Mouse (Mus musculus): ENCODE results near the gene Oit3. TPM values are rescaled to one million over a fixed set of nuclear protein-coding genes. Genes with fewer than 3 reads are reported as not detected.
"Not testable (repeated sequence)": the region's sequence is repeated elsewhere in the genome, so short reads cannot be mapped to it uniquely, and the experiment has no call there.

Oit3 gene
- polyA plus RNA-seq, 1 experiment from 2014 or later: 26.8 TPM

DNA sequence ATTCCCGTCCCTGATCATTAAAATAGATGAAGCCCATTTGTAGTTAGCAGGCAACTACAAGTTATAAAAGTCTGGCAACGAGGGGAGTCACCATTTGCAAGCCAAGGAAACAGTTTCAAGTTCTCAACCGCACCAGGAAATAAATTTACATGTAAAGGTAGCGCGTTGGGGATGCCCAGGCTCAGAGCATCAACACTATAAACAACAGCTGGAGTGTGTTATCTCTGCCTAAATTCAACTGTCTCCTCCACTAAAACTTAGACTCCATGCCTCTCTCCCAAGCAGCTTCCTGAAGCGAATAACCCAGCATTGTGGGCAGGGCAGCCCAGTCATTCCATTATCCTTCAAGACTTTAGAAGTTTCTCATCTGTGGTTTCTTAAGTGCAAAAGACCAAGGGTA is 33.1 kb downstream of the Oit3 start:
- DNase-seq (no peak), ATAC-seq (no peak)
- Histone ChIP-seq H3K9me3 (ENCODE audit: low read length) (no peaks in the 10 kb centered on the region), H3K9ac (replicated peaks) (no peak overlapping the region), H3K36me3 (replicated peaks; ENCODE audit: insufficient read depth, low read length) (no peaks in the 10 kb centered on the region), H3K4me3 (ENCODE audit: low read depth, low read length) (no peak overlapping the region), H3K27ac (ENCODE audit: low read depth) (no peak overlapping the region), H3K27me3 (ENCODE audit: insufficient read depth, low read length) (no peaks in the 10 kb centered on the region), H3K4me1 (ENCODE audit: insufficient read depth) (peaks cover 7% of the 10 kb centered on the region; the same call in 1 of the 2 replicates), H3K4me2 (ENCODE audit: low read depth, low read length) (no peak overlapping the region)
- WGBS (ENCODE audit: insufficient replicate concordance): 48% methylated on average over 6 of the region's 6 CpGs
- TF ChIP-seq EP300 (IDR thresholded peaks at IDR 0.05; ENCODE audit: low read depth) (no peak), CTCF (IDR thresholded peaks at IDR 0.05; ENCODE audit: low read depth) (no peak)

DNA sequence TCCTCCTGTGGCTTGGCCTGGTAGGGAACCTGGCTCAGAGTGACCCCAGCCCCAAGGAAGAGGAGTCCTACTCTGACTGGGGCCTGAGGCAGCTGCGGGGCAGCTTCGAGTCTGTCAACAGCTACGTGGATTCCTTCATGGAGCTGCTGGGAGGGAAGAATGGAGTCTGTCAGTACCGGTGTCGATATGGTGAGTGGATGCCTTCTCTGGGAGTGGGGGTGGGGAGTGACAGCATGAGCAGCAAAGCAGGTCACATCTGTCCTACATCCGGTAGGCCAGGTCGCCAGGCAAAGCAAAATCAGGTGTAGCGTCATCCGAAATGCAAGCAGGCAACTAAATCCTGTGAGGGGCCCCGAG is 37.8 kb downstream of the Oit3 start:
- TF ChIP-seq CTCF (IDR thresholded peaks at IDR 0.05; ENCODE audit: low read depth): no peak
- TF ChIP-seq EP300 (IDR thresholded peaks at IDR 0.05; ENCODE audit: low read depth): no peak
- peak; percentile 50 for DNase-seq
- peak overlapping the region; percentile 93 for H3K27ac ChIP-seq (ENCODE audit: low read depth)
- WGBS (ENCODE audit: insufficient replicate concordance): 58% methylated on average over 10 of the region's 10 CpGs
- no peaks in the 10 kb centered on the region for H3K27me3 ChIP-seq (ENCODE audit: insufficient read depth, low read length)
- peaks cover 10% of the 10 kb centered on the region; the same call in 1 of the 2 replicates for H3K4me1 ChIP-seq (ENCODE audit: insufficient read depth)
- peak; percentile 88 for ATAC-seq
- H3K36me3 ChIP-seq (replicated peaks; ENCODE audit: insufficient read depth, low read length): no peaks in the 10 kb centered on the region
- no peaks in the 10 kb centered on the region for H3K9me3 ChIP-seq (ENCODE audit: low read length)
- H3K9ac ChIP-seq (replicated peaks): peak overlapping the region; percentile 69
- peak overlapping the region; percentile 52 for H3K4me3 ChIP-seq (ENCODE audit: low read depth, low read length)
- peak overlapping the region; percentile 64 for H3K4me2 ChIP-seq (ENCODE audit: low read depth, low read length)

DNA sequence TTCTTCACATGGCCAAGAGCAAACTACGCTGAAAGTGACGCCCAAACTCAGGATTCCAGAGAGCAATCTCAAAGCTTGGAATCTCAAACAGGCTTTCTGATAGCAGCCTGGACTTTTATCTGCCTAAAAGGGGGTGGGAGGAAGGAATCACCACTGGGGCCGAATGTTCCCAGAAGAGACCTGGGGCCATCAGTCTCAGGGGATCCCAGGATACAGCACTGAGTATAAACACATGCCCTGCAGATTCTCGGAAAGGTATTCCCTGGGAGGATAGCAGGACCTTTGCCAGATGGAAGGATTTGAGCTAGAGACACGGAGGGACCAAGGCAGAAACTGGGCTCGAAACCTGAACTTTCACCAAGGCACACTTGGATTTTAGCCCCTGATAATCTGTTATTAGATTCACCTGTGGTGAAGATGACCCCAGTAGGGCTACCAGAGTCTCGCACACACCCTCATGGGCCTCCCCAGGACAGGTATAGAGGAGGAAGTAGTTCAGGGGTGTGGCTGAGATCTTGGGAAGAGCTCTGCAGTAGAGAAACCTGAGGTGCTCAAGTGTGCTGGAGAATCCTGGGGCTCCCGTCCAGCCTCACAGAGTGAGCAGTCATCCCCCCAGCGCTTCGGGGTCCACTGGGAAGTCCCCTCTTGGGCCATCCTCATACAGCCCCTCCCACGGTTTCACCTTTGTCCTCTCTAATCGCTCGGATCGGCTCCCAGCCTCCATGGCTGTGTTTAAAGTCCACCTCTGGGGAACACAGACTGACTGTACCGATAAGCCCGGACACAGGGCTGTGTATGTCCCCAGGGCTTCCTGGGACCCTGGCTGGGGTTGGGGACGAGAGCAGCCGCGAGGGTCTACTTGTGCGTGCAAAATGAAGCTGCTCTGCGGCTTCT is 38.4 kb downstream of the Oit3 start, which contains the start of gene Pla2g12b:
TSS of gene Pla2g12b (plus strand) at position 762 of the 894 bp plus-strand sequence.
- TF ChIP-seq EP300 (IDR thresholded peaks at IDR 0.05; ENCODE audit: low read depth) (no peak), CTCF (IDR thresholded peaks at IDR 0.05; ENCODE audit: low read depth) (no peak)
- peak within 1 kb of the TSS; percentile 69 for H3K9ac ChIP-seq (replicated peaks)
- no peaks in the 10 kb centered on the region for H3K36me3 ChIP-seq (replicated peaks; ENCODE audit: insufficient read depth, low read length)
- no peaks in the 10 kb centered on the region for H3K27me3 ChIP-seq (ENCODE audit: insufficient read depth, low read length)
- H3K4me1 ChIP-seq (ENCODE audit: insufficient read depth): peaks cover 10% of the 10 kb centered on the region; the same call in 1 of the 2 replicates
- 47% methylated on average over 21 of the region's 21 CpGs for WGBS (ENCODE audit: insufficient replicate concordance)
- peak within 1 kb of the TSS; percentile 52 for H3K4me3 ChIP-seq (ENCODE audit: low read depth, low read length)
- peak within 1 kb of the TSS; percentile 64 for H3K4me2 ChIP-seq (ENCODE audit: low read depth, low read length)
- DNase-seq (peak; percentile 52), ATAC-seq (peak; percentile 95)
- H3K27ac ChIP-seq (ENCODE audit: low read depth): peak within 1 kb of the TSS; percentile 93
- no peaks in the 10 kb centered on the region for H3K9me3 ChIP-seq (ENCODE audit: low read length)

DNA sequence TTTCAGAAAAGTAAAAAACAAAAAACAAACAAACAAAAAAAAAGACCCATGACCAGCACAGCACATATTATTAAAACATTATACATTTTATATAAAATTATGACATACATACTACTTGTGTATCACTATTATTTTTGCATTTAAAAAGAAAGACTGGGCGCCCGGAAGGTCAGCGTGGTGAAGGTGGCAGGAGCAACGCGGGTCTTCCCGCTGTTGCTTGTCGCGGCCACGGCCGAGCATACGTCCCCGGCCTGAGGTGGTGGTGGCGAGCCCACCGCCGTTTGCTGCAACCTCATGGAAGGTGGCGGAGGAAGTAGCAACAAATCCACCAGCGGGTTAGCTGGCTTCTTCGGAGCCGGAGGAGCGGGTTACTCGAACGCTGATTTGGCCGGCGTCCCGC is 46.1 kb downstream of the Oit3 start, which contains the start of gene Gm10273:
TSS of gene Gm10273 (plus strand) at position 172 of the 400 bp plus-strand sequence.
- 95% methylated on average over 10 of the region's 25 CpGs for WGBS (ENCODE audit: insufficient replicate concordance)
- not testable (repeated sequence) for H3K9ac ChIP-seq (replicated peaks); ATAC-seq; H3K4me2 ChIP-seq (ENCODE audit: low read depth, low read length); H3K4me3 ChIP-seq (ENCODE audit: low read depth, low read length); DNase-seq; H3K4me1 ChIP-seq (ENCODE audit: insufficient read depth); H3K27ac ChIP-seq (ENCODE audit: low read depth); H3K9me3 ChIP-seq (ENCODE audit: low read length); H3K27me3 ChIP-seq (ENCODE audit: insufficient read depth, low read length); H3K36me3 ChIP-seq (replicated peaks; ENCODE audit: insufficient read depth, low read length)

DNA sequence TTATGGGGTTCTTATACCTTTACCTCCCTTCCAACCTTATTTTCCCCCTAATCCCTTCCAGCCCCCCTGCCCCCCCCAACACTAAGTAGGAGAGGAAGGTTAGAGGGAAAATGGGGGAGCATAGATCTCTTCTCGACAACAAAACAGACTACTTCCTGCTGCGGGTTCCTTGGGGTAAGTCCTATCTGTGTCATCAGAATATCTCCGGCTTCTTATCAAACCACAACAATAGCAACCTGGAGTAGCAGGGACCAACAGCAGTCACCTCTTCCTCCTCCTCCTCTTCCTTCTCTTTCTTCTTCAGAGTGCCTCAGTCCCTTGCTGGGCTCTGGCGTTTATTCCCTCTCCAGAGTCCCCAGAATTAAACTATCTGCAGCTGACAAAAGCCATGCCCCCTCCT is 49.7 kb downstream of the Oit3 start:
- Histone ChIP-seq H3K4me3 (ENCODE audit: low read depth, low read length) (no peak overlapping the region), H3K9me3 (ENCODE audit: low read length) (0 out of 2 replicates have a peak, but pooled peaks cover 2% of the 10 kb centered on the region), H3K36me3 (replicated peaks; ENCODE audit: insufficient read depth, low read length) (no peaks in the 10 kb centered on the region), H3K4me1 (ENCODE audit: insufficient read depth) (no peaks in the 10 kb centered on the region), H3K4me2 (ENCODE audit: low read depth, low read length) (no peak overlapping the region), H3K9ac (replicated peaks) (no peak overlapping the region), H3K27me3 (ENCODE audit: insufficient read depth, low read length) (no peaks in the 10 kb centered on the region), H3K27ac (ENCODE audit: low read depth) (no peak overlapping the region)
- no peak for ATAC-seq
- TF ChIP-seq EP300 (IDR thresholded peaks at IDR 0.05; ENCODE audit: low read depth) (no peak), CTCF (IDR thresholded peaks at IDR 0.05; ENCODE audit: low read depth) (no peak)
- 15% methylated on average over 4 of the region's 4 CpGs for WGBS (ENCODE audit: insufficient replicate concordance)
- DNase-seq: no peak

DNA sequence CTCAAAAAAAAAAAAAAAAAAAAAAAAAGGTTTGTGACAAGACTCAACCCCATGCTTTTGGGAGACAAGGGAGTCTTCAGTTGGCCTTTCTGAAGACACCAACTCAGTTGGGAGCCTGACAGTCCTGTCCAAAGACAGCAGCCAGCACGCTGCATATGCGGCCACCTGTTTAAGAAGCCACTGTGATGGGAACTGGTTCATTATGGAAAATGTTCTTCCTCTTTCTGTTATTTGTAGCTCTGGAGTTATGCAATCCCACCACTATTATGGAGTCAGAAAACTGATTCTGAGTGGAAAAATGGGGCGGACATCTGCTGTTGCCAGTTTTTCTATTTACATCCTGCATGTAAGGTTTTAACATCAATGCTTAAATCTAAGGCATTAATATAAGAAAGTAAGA is 51.9 kb downstream of the Oit3 start:
- Histone ChIP-seq H3K4me2 (ENCODE audit: low read depth, low read length) (no peak overlapping the region), H3K36me3 (replicated peaks; ENCODE audit: insufficient read depth, low read length) (no peaks in the 10 kb centered on the region), H3K9me3 (ENCODE audit: low read length) (0 out of 2 replicates have a peak, but pooled peaks cover 2% of the 10 kb centered on the region), H3K27ac (ENCODE audit: low read depth) (no peak overlapping the region), H3K27me3 (ENCODE audit: insufficient read depth, low read length) (no peaks in the 10 kb centered on the region), H3K9ac (replicated peaks) (no peak overlapping the region), H3K4me1 (ENCODE audit: insufficient read depth) (no peaks in the 10 kb centered on the region), H3K4me3 (ENCODE audit: low read depth, low read length) (no peak overlapping the region)
- WGBS (ENCODE audit: insufficient replicate concordance): 78% methylated on average over 3 of the region's 3 CpGs
- TF ChIP-seq CTCF (IDR thresholded peaks at IDR 0.05; ENCODE audit: low read depth): no peak
- no peak for TF ChIP-seq EP300 (IDR thresholded peaks at IDR 0.05; ENCODE audit: low read depth)
- DNase-seq (no peak), ATAC-seq (no peak)

Data from liver, postnatal 0 days (tissue).